Mouse (Mus musculus) embryonic facial prominence, embryonic 12.5 days (tissue): ENCODE measurements around the gene Dennd1a. TPM values are rescaled to one million over a fixed set of nuclear protein-coding genes. Genes with fewer than 3 reads are reported as not detected.
A peak's percentile ranks its signal among the peaks of the same experiment; 100 is the strongest.

Experiments
- ATAC-seq: fragments of 200-750 bp; cut with Nextera tagmentation; 2 replicates; pipeline ENCODE4 v1.8.0; 2017; ENCODE audit not compliant: insufficient number of reproducible peaks, insufficient read depth, low FRiP score, low TSS enrichment
- H3K27ac ChIP-seq: fragments of 300-500 bp; sonication (generic); 2 replicates; pipeline ENCODE4 v1.5.1; 2016; ENCODE audit warnings: mild to moderate bottlenecking
- H3K27me3 ChIP-seq: fragments of 300-500 bp; sonication (generic); 2 replicates; pipeline ENCODE4 v1.6.1; 2016; ENCODE audit warnings: mild to moderate bottlenecking, moderate library complexity
- H3K36me3 ChIP-seq: fragments of 300-500 bp; sonication (generic); 2 replicates; pipeline ENCODE4 v1.6.1; 2016; ENCODE audit warnings: mild to moderate bottlenecking
- H3K4me1 ChIP-seq: fragments of 300-500 bp; sonication (generic); 2 replicates; pipeline ENCODE4 v1.6.1; 2016
- H3K4me2 ChIP-seq: fragments of 300-500 bp; sonication (generic); replicated peaks from 2 replicates; pipeline ENCODE4 v1.6.1; 2016; ENCODE audit warnings: mild to moderate bottlenecking, moderate library complexity
- H3K4me3 ChIP-seq: fragments of 300-500 bp; sonication (generic); 2 replicates; pipeline ENCODE4 v1.5.1; 2016; ENCODE audit warnings: mild to moderate bottlenecking
- H3K9ac ChIP-seq: fragments of 300-500 bp; sonication (generic); 2 replicates; pipeline ENCODE4 v1.6.1; 2016; ENCODE audit warnings: mild to moderate bottlenecking, moderate library complexity
- H3K9me3 ChIP-seq: fragments of 300-500 bp; sonication (generic); 2 replicates; pipeline ENCODE4 v1.6.1; 2016; ENCODE audit warnings: mild to moderate bottlenecking, moderate library complexity
- WGBS: fragments of 180-500 bp; shearing (Covaris S2); methylation state at CpG from one replicate; pipeline ENCODE4 v1.1.7; 2016; 5-methylcytosine and 5-hydroxymethylcytosine counted together
- polyA plus RNA-seq: library from polyadenylated mRNA; unstranded; fragments of >200 nt; fragmentation: Nextera tagmentation; extraction: Ambion mirVana; gene quantifications from 2 replicates; pipeline ENCODE4 v1.2.1, GENCODE M21; 2016

The Dennd1a gene
- polyA plus RNA-seq, 1 experiment from 2014 or later: 21.4 TPM

DNA sequence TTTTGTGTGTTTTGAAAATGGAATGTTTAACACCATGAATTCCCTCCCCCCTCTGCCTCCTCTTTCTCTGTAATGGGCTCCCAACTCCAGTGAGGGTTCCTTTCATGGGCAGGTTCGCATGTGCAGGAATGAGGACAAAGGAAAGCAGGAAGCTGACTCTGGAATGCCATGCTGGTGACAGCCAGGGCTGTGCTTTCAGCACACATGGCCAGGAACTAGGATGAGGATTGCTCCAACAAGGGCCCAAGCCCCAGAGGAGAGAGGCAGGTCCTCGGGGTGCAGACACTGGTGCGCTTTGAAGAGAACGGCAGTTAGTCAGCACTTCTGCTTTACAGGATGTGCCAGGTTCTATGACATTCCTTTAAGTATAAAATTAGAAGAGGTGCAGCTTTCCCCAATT, 444.5 kb downstream of the Dennd1a start:
- no peaks in the 10 kb centered on the region for H3K9me3 ChIP-seq
- H3K4me2 ChIP-seq: no peak overlapping the region
- H3K9ac ChIP-seq: no peak overlapping the region
- H3K27ac ChIP-seq: peak overlapping the region; percentile 63
- 24% methylated on average over 4 of the region's 4 CpGs for WGBS
- peaks cover 13% of the 10 kb centered on the region for H3K4me1 ChIP-seq
- H3K4me3 ChIP-seq: no peak overlapping the region
- no peaks in the 10 kb centered on the region; the same call in 1 of the 2 replicates for H3K36me3 ChIP-seq
- ATAC-seq: no peak
- no peaks in the 10 kb centered on the region for H3K27me3 ChIP-seq

DNA sequence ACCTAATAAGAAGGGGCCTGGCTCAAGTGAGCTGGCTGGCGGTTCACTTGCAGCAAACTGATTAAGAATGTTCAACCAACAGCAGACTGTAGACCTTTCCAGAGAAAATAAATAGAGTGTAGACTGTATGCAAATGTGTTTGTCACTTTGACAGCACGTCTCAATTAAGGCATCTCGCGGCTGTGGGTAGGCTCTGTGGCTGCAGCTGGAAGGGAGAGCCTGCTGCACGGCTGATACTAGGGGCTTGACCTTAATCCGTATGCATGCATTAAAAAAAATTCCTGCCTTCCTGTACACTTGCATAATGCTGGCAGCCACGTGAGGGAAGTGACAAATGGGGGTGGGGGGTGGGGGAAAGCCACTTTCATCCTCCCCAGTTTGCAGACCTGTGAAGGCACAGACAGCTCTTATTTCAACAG, 445.0 kb downstream of the Dennd1a start:
- 0 out of 2 replicates have a peak, but pooled peaks have one; percentile 28 for ATAC-seq
- Histone ChIP-seq H3K27me3 (no peaks in the 10 kb centered on the region), H3K9me3 (no peaks in the 10 kb centered on the region), H3K9ac (no peak overlapping the region), H3K4me3 (no peak overlapping the region), H3K27ac (no peak overlapping the region; the same call in 1 of the 2 replicates), H3K36me3 (no peaks in the 10 kb centered on the region; the same call in 1 of the 2 replicates), H3K4me1 (peaks cover 13% of the 10 kb centered on the region), H3K4me2 (no peak overlapping the region)
- WGBS: 5% methylated on average over 7 of the region's 7 CpGs

DNA sequence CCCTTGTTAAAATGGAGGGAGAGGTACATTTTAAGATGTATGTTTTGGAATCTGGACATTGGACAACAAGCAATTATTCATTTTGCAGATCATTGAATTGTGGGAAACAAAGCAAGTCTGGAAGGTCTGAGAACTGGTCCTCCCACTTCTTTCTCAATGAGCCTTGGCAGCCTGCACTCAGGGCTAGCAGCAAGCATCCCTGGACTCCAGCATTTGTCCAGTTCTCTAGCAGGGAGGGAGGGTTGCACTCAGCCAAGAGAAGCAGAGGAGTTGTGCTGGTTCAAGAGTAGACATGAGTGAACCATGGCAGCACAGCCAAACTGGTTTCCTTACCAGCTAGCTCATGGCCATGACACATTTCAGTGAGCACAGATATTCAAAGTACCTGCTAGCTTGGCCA, 447.3 kb downstream of the Dennd1a start:
- no peaks in the 10 kb centered on the region for H3K27me3 ChIP-seq
- H3K4me1 ChIP-seq: peaks cover 13% of the 10 kb centered on the region
- no peak for ATAC-seq
- no peak overlapping the region for H3K4me2 ChIP-seq
- no peak overlapping the region for H3K9ac ChIP-seq
- no peak overlapping the region for H3K27ac ChIP-seq
- no peaks in the 10 kb centered on the region; the same call in 1 of the 2 replicates for H3K36me3 ChIP-seq
- no peaks in the 10 kb centered on the region for H3K9me3 ChIP-seq
- H3K4me3 ChIP-seq: no peak overlapping the region

DNA sequence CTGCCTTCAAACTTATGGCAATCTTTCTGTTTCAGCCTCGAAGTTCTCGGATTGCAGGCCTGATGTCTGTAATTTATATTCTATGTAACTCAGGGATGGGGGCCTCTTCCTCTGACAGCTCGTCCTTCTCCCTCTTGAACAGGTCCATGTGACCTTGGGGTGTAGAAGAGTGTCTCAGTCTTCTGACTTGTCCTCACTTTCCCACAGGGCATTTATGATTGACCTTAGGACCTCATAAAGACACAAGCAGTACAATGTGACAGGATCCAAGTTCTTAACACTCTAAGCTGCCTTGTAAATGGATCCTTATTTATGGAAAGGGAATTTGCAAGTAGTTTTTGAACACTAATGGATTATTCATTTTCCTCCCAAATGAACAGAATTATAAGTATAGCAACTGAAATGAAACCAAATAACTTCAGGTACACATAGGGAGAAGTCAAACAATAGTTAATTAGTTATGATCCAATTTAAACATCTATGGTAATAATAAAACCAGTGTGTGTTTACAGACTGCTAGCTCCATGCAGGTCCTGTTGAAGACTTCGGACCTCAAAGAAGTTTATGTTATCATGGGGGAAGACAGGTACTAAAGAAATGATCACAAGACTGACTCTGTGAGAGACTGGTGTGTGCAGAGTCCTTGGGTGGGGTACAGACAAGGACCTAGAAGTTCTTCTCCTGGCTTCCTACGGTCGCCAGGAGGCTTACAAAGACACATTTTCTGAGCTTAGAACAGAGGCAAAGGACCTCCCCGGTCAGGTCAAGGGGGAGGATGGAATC, 448.8 kb downstream of the Dennd1a start:
- Histone ChIP-seq H3K27ac (no peak overlapping the region), H3K4me1 (peaks cover 13% of the 10 kb centered on the region), H3K9ac (no peak overlapping the region), H3K27me3 (no peaks in the 10 kb centered on the region), H3K4me3 (no peak overlapping the region), H3K36me3 (no peaks in the 10 kb centered on the region; the same call in none of the 2 replicates), H3K9me3 (no peaks in the 10 kb centered on the region), H3K4me2 (no peak overlapping the region)
- WGBS: 80% methylated on average over 7 of the region's 7 CpGs
- no peak for ATAC-seq

DNA sequence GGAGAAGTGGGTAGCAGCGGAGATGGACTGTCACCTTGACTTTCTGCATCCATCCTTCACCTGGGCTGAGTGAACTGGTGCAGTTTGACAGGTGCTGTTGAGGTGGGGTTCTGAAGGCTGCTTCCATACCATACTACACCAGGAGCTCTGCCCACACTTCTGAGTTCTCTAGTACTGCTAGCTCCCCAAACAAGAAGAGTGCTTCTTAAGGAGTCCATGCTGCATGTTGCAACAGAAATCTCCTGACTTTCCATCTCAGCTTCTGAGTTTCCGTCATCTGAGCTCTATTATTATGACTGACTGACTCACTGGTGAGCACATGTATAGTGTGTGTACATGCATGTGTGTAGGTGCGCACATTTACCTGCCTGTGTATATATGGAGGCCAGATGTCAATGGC, 449.6 kb downstream of the Dennd1a start:
- Histone ChIP-seq H3K9ac (no peak overlapping the region), H3K27me3 (no peaks in the 10 kb centered on the region), H3K4me2 (no peak overlapping the region), H3K27ac (no peak overlapping the region), H3K9me3 (no peaks in the 10 kb centered on the region), H3K36me3 (no peaks in the 10 kb centered on the region; the same call in none of the 2 replicates), H3K4me3 (no peak overlapping the region), H3K4me1 (peaks cover 7% of the 10 kb centered on the region)
- 96% methylated on average over 3 of the region's 3 CpGs for WGBS
- no peak for ATAC-seq

DNA sequence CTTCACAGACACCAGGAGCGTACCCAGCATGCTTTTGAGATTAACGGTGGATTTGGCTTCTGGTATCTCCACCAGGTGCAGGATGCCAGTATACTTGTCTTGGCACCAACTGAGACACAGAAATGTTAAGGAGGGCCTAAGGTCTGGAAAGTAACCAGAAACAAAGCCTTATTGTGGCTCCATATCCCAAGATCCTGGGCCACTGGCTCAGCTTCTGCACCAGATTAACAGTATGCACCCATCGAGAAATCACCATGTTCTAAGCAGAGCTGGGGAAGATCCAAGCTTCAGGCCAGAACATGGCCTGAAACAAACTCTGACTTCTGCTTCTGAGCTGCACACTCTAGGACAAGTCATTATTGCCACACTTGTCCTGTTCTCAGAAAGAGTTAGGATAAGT, 450.3 kb downstream of the Dennd1a start:
- no peak for ATAC-seq
- Histone ChIP-seq H3K9me3 (no peaks in the 10 kb centered on the region), H3K27ac (no peak overlapping the region), H3K36me3 (no peaks in the 10 kb centered on the region; the same call in none of the 2 replicates), H3K9ac (no peak overlapping the region), H3K4me3 (no peak overlapping the region), H3K4me1 (peaks cover 5% of the 10 kb centered on the region; the same call in 1 of the 2 replicates), H3K27me3 (no peaks in the 10 kb centered on the region), H3K4me2 (no peak overlapping the region)
- WGBS: 93% methylated on average over 3 of the region's 3 CpGs

DNA sequence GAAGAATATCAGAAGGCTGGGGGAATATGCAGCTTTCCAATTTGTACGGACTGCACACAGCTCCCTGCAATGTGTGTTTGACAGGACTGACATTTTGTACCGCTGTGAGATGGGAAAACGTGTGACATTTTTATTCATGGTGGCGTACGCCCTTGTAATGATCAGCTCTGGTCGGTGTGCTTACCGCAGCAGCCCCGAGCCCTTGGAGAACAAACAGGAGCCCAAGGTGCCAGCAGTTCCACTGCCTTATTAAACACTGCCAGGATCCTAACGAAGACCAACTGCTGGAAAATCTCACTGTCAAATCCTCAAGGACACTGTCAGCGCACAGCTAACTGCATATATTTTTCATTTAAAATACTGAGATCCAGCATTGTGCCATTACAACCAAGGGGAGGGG, 454.9 kb downstream of the Dennd1a start:
- H3K9me3 ChIP-seq: no peaks in the 10 kb centered on the region
- H3K4me3 ChIP-seq: no peak overlapping the region
- no peaks in the 10 kb centered on the region for H3K27me3 ChIP-seq
- 73% methylated on average over 10 of the region's 10 CpGs for WGBS
- no peak overlapping the region for H3K4me2 ChIP-seq
- ATAC-seq: no peak
- H3K9ac ChIP-seq: no peak overlapping the region
- H3K36me3 ChIP-seq: no peaks in the 10 kb centered on the region; the same call in none of the 2 replicates
- H3K27ac ChIP-seq: no peak overlapping the region
- peaks cover 19% of the 10 kb centered on the region for H3K4me1 ChIP-seq

DNA sequence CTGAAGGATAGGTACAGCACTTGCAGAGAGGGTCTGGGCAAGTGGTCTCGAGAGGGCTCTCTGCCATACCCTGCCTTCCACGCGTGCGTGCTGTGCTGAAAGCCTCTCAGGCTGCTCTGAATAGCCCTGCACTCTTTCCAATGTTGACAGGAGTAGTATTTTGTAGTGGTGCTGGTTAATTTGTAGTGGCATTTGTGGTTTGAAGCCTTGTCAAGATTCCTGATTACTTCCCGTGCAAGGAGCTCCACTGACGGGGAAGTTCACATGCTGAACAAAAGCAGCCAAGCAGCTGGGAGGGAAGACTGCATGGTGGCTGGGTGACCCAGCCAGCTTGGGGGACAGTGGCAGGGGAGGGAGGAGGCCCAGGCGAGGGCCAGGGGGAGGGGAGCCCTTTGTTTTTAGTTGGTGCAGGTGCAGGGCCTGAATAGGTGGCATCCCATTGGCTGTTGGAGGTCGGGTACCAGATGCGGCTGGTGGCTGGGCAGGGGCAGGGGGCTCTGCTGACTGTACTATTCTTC, 457.4 kb downstream of the Dennd1a start:
- peaks cover 19% of the 10 kb centered on the region for H3K4me1 ChIP-seq
- no peak overlapping the region for H3K4me2 ChIP-seq
- ATAC-seq: no peak
- no peaks in the 10 kb centered on the region for H3K27me3 ChIP-seq
- H3K4me3 ChIP-seq: no peak overlapping the region
- no peaks in the 10 kb centered on the region; the same call in none of the 2 replicates for H3K36me3 ChIP-seq
- H3K27ac ChIP-seq: peak overlapping the region; percentile 3; the same call in 1 of the 2 replicates
- no peak overlapping the region for H3K9ac ChIP-seq
- no peaks in the 10 kb centered on the region for H3K9me3 ChIP-seq
- WGBS: 37% methylated on average over 9 of the region's 9 CpGs

DNA sequence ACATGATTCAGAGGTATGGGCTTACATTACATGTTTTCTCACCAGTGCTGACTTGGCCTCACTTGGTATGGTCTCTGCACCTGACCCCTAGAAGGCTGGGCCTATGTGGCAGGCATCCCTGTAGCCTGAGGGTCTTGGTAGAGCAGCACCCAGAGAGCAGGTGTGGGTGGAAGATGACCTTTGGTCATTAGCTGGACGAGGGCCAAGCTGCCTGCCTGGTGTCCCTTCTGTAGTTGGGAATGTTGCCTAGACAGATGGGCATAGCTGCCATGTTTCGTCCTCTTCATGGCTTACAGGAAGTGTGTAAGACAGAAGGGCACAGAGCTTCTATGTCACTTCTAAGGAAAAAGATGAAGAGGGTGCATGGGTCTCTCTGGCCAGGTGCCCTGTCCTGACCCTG, 463.4 kb downstream of the Dennd1a start:
- Histone ChIP-seq H3K27me3 (no peaks in the 10 kb centered on the region), H3K4me3 (no peak overlapping the region), H3K36me3 (no peaks in the 10 kb centered on the region), H3K9me3 (no peaks in the 10 kb centered on the region), H3K27ac (no peak overlapping the region), H3K4me2 (no peak overlapping the region), H3K4me1 (peaks cover 9% of the 10 kb centered on the region), H3K9ac (no peak overlapping the region)
- no peak for ATAC-seq
- 74% methylated on average over 2 of the region's 2 CpGs for WGBS

DNA sequence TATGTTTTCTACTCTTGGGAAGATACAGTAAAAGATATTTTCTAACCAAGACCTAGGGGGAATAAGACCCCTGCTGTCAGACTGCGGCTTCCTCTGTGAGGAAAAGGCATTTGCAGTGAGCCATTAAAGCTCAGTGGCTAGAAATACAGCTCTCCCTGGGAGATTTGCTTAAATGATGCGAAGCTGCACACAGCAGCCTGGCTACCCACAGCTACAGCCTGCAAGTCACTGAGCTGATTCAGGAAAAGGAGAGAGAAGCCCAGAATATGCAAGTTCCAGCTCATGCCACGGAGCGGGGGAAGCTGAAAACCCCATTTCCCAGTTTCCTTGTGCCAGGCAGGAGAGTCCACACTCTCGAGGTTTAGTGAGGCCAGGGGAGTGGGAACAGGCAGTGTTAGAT, 465.1 kb downstream of the Dennd1a start:
- Histone ChIP-seq H3K9ac (no peak overlapping the region), H3K4me1 (peaks cover 9% of the 10 kb centered on the region), H3K27ac (no peak overlapping the region), H3K27me3 (no peaks in the 10 kb centered on the region), H3K36me3 (no peaks in the 10 kb centered on the region), H3K4me2 (no peak overlapping the region), H3K4me3 (no peak overlapping the region), H3K9me3 (no peaks in the 10 kb centered on the region)
- no peak for ATAC-seq
- 65% methylated on average over 5 of the region's 5 CpGs for WGBS

DNA sequence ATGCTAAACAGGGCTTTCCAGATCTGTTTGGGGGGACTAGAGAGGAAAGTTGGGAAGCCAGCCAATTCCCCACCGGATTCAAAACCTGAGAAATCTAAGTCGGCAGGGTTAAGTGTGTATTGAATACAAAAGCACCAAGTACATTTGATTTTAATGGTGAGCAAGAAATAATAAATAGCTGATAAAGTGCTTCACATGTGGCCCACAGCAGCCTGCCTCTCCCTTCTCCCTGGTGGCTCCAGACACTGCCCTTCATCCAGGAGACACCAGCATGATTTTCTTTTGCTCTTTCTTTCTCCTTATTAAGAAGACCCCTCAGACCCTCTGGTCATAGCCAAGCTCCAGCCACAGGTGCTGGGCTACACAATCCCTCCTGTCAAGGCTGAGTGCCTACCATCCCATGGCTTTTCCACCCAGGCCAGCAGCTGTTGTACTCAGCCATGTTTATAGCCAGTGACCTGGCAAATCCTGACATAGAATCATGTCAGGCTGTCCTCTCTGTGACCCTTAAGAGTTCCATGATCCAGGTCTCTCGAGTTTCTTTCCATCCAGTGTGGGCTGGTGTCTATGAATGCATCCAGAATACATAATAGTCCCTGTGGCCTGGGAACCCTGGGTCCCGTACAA, 467.6 kb downstream of the Dennd1a start:
- WGBS: 57% methylated on average over 4 of the region's 4 CpGs
- H3K4me3 ChIP-seq: no peak overlapping the region
- no peaks in the 10 kb centered on the region for H3K36me3 ChIP-seq
- ATAC-seq: no peak
- H3K4me1 ChIP-seq: peaks cover 9% of the 10 kb centered on the region
- H3K27me3 ChIP-seq: no peaks in the 10 kb centered on the region
- no peak overlapping the region for H3K27ac ChIP-seq
- no peak overlapping the region for H3K9ac ChIP-seq
- no peak overlapping the region for H3K4me2 ChIP-seq
- H3K9me3 ChIP-seq: no peaks in the 10 kb centered on the region
